Mouse (Mus musculus) midbrain, embryonic 14.5 days (tissue): ENCODE measurements around the gene Ankrd13a. TPM values are rescaled to one million over a fixed set of nuclear protein-coding genes. Genes with fewer than 3 reads are reported as not detected.
A peak's percentile ranks its signal among the peaks of the same experiment; 100 is the strongest.

Experiments
- ATAC-seq: fragments of 200-750 bp; cut with Nextera tagmentation; 2 replicates; pipeline ENCODE4 v1.8.0; 2017; ENCODE audit warnings: moderate number of reproducible peaks, moderate library complexity; ENCODE audit not compliant: low FRiP score, low TSS enrichment
- DNase-seq: peaks from one replicate; pipeline ENCODE4 v3.0.0-alpha.2; 2015
- H3K27ac ChIP-seq: fragments of 300-500 bp; sonication (generic); replicated peaks from 2 replicates; pipeline ENCODE4 v1.5.1; 2014; ENCODE audit warnings: mild to moderate bottlenecking, low read depth, low read length, moderate library complexity
- H3K27me3 ChIP-seq: fragments of 300-500 bp; sonication (generic); 2 replicates; pipeline ENCODE4 v1.6.1; 2014; ENCODE audit warnings: low read length, control low read depth, mixed read lengths; ENCODE audit not compliant: control insufficient read depth, insufficient read depth
- H3K36me3 ChIP-seq: fragments of 300-500 bp; sonication (generic); 2 replicates; pipeline ENCODE4 v1.6.1; 2014; ENCODE audit warnings: low read length, control low read depth; ENCODE audit not compliant: control insufficient read depth, insufficient read depth
- H3K4me1 ChIP-seq: fragments of 300-500 bp; sonication (generic); 2 replicates; pipeline ENCODE4 v1.6.1; 2014; ENCODE audit warnings: mild to moderate bottlenecking, antibody characterized with exemption, low read length, control low read depth; ENCODE audit not compliant: control insufficient read depth, insufficient read depth
- H3K4me2 ChIP-seq: fragments of 300-500 bp; sonication (generic); 2 replicates; pipeline ENCODE4 v1.6.1; 2014; ENCODE audit warnings: mild to moderate bottlenecking, low read length, moderate library complexity
- H3K4me3 ChIP-seq: fragments of 300-500 bp; sonication (generic); replicated peaks from 2 replicates; pipeline ENCODE4 v1.5.1; 2014; ENCODE audit warnings: low read depth, low read length
- H3K9ac ChIP-seq: fragments of 300-500 bp; sonication (generic); replicated peaks from 2 replicates; pipeline ENCODE4 v1.6.1; 2014; ENCODE audit warnings: mild to moderate bottlenecking, low read length, moderate library complexity
- H3K9me3 ChIP-seq: fragments of 300-500 bp; sonication (generic); 2 replicates; pipeline ENCODE4 v1.6.1; 2016; ENCODE audit warnings: low read length, control low read depth, mixed read lengths; ENCODE audit not compliant: control insufficient read depth
- WGBS: fragments of 180-500 bp; shearing (Covaris S2); extraction: QIAGEN DNeasy Blood & Tissue Kit; methylation state at CpG from one replicate; pipeline ENCODE4 v1.1.7; 2014; 5-methylcytosine and 5-hydroxymethylcytosine counted together
- polyA plus RNA-seq: library from polyadenylated mRNA; unstranded; fragments of >200 nt; fragmentation: Nextera tagmentation; extraction: Ambion mirVana; gene quantifications from 2 replicates; pipeline ENCODE4 v1.2.1, GENCODE M21; 2014

Gene Ankrd13a
- polyA plus RNA-seq, 1 experiment from 2014 or later = 48.5 TPM

GRCm38 (mm10) chr5:114772456-114773203 is 1.8 kb upstream of the Ankrd13a start:
- H3K9me3 ChIP-seq = no peaks in the 10 kb centered on the region
- ATAC-seq (peak; percentile 54), DNase-seq (peak; percentile 62)
- peak overlapping the region; percentile 96 for H3K9ac ChIP-seq
- H3K4me1 ChIP-seq = peaks cover 25% of the 10 kb centered on the region
- H3K4me3 ChIP-seq = peak overlapping the region; percentile 97
- H3K27me3 ChIP-seq = no peaks in the 10 kb centered on the region
- peak overlapping the region; percentile 95 for H3K27ac ChIP-seq
- H3K4me2 ChIP-seq = peak overlapping the region; percentile 94
- H3K36me3 ChIP-seq = no peaks in the 10 kb centered on the region
- WGBS = under 1% methylated on average over 50 of the region's 57 CpGs

GRCm38 (mm10) chr5:114773211-114773710 is 1.2 kb upstream of the Ankrd13a start:
- H3K27me3 ChIP-seq = no peaks in the 10 kb centered on the region
- H3K4me3 ChIP-seq = peak overlapping the region; percentile 97
- no peaks in the 10 kb centered on the region for H3K36me3 ChIP-seq
- H3K9me3 ChIP-seq = no peaks in the 10 kb centered on the region
- ATAC-seq (peak; percentile 78), DNase-seq (peak; percentile 99)
- H3K27ac ChIP-seq = peak overlapping the region; percentile 95
- H3K4me2 ChIP-seq = peak overlapping the region; percentile 94
- H3K4me1 ChIP-seq = peaks cover 29% of the 10 kb centered on the region
- H3K9ac ChIP-seq = peak overlapping the region; percentile 96
- WGBS = under 1% methylated on average over 52 of the region's 52 CpGs

GRCm38 (mm10) chr5:114773780-114774179 is 697 bp upstream of the Ankrd13a start:
- Histone ChIP-seq H3K4me1 (peaks cover 29% of the 10 kb centered on the region), H3K27ac (peak overlapping the region; percentile 95), H3K4me3 (peak overlapping the region; percentile 97), H3K36me3 (no peaks in the 10 kb centered on the region), H3K4me2 (peak overlapping the region; percentile 94), H3K9ac (peak overlapping the region; percentile 96), H3K9me3 (no peaks in the 10 kb centered on the region), H3K27me3 (no peaks in the 10 kb centered on the region)
- WGBS = 2% methylated on average over 11 of the region's 11 CpGs
- DNase-seq (no peak), ATAC-seq (no peak)

- ATAC-seq (no peak; the same call in 1 of the 2 replicates), DNase-seq (peak; percentile 55)
- Histone ChIP-seq H3K36me3 (no peaks in the 10 kb centered on the region), H3K4me3 (peak within 1 kb of the TSS; percentile 97), H3K9ac (peak within 1 kb of the TSS; percentile 96), H3K27me3 (no peaks in the 10 kb centered on the region), H3K27ac (peak within 1 kb of the TSS; percentile 95), H3K9me3 (no peaks in the 10 kb centered on the region), H3K4me2 (peak within 1 kb of the TSS; percentile 94), H3K4me1 (peaks cover 29% of the 10 kb centered on the region)
- under 1% methylated on average over 59 of the region's 63 CpGs for whole genome bisulfite sequencing
Measured at GRCm38 (mm10) chr5:114775056-114775979, 841 bp downstream of the Ankrd13a start, which contains the start of gene Git2. TSS of gene Git2 (minus strand) at chr5:114775517.

- peak overlapping the region; percentile 94 for H3K4me2 ChIP-seq
- no peak for ATAC-seq
- H3K27me3 ChIP-seq = no peaks in the 10 kb centered on the region
- H3K36me3 ChIP-seq = 0 out of 2 replicates have a peak, but pooled peaks cover 3% of the 10 kb centered on the region
- H3K9ac ChIP-seq = peak overlapping the region; percentile 96; the same call in 1 of the 2 replicates
- H3K9me3 ChIP-seq = no peaks in the 10 kb centered on the region
- WGBS = 49% methylated on average over 7 of the region's 7 CpGs
- H3K27ac ChIP-seq = no peak overlapping the region
- peak; percentile 32 for DNase-seq
- peak overlapping the region; percentile 97 for H3K4me3 ChIP-seq
- peaks cover 29% of the 10 kb centered on the region for H3K4me1 ChIP-seq
Measured at GRCm38 (mm10) chr5:114776174-114776573, 1.7 kb downstream of the Ankrd13a start.

- Histone ChIP-seq H3K4me1 (peaks cover 20% of the 10 kb centered on the region), H3K4me2 (no peak overlapping the region), H3K4me3 (no peak overlapping the region), H3K36me3 (0 out of 2 replicates have a peak, but pooled peaks cover 3% of the 10 kb centered on the region), H3K9me3 (no peaks in the 10 kb centered on the region), H3K27ac (no peak overlapping the region), H3K9ac (no peak overlapping the region), H3K27me3 (no peaks in the 10 kb centered on the region)
- DNase-seq = no peak
- ATAC-seq = no peak
- WGBS = 86% methylated on average over 7 of the region's 7 CpGs
Measured at GRCm38 (mm10) chr5:114779956-114780489, 5.5 kb downstream of the Ankrd13a start.

GRCm38 (mm10) chr5:114780912-114781311 is 6.4 kb downstream of the Ankrd13a start:
- H3K27ac ChIP-seq = no peak overlapping the region
- H3K4me2 ChIP-seq = no peak overlapping the region
- WGBS = 88% methylated on average over 7 of the region's 7 CpGs
- H3K27me3 ChIP-seq = no peaks in the 10 kb centered on the region
- peaks cover 5% of the 10 kb centered on the region; the same call in 1 of the 2 replicates for H3K36me3 ChIP-seq
- no peaks in the 10 kb centered on the region for H3K9me3 ChIP-seq
- no peak overlapping the region for H3K9ac ChIP-seq
- ATAC-seq = no peak
- DNase-seq = no peak
- no peak overlapping the region for H3K4me3 ChIP-seq
- peaks cover 16% of the 10 kb centered on the region for H3K4me1 ChIP-seq

- Histone ChIP-seq H3K36me3 (peaks cover 23% of the 10 kb centered on the region), H3K27me3 (no peaks in the 10 kb centered on the region), H3K4me2 (no peak overlapping the region), H3K9me3 (no peaks in the 10 kb centered on the region), H3K4me1 (0 out of 2 replicates have a peak, but pooled peaks cover 4% of the 10 kb centered on the region), H3K9ac (no peak overlapping the region), H3K4me3 (no peak overlapping the region), H3K27ac (no peak overlapping the region)
- no peak for DNase-seq
- ATAC-seq = no peak
- 90% methylated on average over 9 of the region's 9 CpGs for WGBS
Measured at GRCm38 (mm10) chr5:114782991-114783390, 8.5 kb downstream of the Ankrd13a start.
